Mouse (Mus musculus) natural killer cell, adult 2 months (primary cell): ENCODE measurements around the gene Galt.

Source experiments
- DNase-seq, 2 experiments: peaks; one replicate each; pipeline ENCODE4 v3.0.0; 2022; ENCODE audit warnings: low spot score in 2 of 2

Galt gene

DNA sequence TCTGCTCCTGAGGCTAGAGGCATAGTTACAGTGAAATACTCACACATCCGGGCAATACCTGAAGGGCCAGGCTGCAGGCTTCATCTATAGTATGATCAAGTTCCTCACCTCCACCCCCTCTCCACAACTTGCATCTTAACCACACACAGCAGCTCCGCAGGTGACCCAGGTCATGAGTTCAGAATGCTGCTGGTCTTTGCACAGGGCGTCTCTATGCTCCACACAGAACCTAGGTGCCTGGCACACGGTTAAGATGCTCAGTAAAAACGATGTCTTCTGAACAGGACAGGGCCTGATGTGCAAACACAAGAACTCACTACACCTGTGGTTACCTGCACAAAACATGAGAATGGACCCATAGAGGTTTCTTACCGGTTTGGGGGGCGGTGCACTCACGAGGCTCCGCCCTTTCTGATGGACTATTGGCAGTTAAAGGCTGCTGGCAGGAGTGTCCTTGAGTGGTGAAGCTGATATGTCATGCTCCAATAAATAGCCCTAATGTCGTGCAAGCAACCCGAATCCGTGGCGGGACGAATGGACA is at the start of gene Galt:
Gene Galt, plus strand, starts transcription at position 432 of the 541 bp plus-strand sequence.
- DNase-seq: no peak

DNA sequence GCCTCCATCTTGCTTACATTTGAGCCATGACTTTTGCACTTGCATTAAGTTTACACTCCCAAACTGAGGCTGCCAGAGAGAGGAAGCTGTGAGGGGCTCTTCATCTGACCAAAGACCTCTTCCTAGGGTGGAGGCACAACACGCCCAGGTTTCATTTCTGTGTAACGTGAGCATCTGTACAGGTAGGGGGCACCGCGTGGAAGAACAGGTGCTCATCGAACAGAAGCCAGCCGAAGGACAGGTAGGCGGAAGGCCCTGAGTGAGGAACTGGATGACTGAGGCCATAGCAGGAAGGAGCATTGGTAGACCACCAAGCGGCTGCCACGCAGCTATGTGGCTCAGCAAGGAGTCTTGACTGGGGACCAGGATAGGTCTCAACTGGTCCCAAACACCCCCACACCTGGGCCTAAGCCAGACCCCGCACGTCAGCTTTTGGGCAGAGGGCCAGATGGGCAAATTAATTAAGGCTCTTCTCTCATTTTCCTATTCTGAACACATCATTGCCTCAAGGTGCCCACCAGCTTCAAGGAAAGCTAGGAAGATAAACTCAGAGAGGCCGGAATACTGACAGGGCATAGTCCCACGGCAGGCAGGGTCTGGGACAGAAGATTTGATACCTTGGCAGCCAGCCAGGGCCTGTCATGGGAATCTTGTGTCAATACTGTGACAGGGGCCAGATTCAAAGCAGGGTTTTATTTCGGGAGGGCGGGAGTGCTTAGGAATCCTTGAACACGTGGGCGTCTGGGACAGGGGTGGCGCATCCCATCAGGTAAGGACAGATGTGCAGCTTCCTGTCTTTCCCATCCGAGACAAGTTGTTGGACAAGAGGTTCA is 48.9 kb upstream of the Galt start:
- DNase-seq: no peak

DNA sequence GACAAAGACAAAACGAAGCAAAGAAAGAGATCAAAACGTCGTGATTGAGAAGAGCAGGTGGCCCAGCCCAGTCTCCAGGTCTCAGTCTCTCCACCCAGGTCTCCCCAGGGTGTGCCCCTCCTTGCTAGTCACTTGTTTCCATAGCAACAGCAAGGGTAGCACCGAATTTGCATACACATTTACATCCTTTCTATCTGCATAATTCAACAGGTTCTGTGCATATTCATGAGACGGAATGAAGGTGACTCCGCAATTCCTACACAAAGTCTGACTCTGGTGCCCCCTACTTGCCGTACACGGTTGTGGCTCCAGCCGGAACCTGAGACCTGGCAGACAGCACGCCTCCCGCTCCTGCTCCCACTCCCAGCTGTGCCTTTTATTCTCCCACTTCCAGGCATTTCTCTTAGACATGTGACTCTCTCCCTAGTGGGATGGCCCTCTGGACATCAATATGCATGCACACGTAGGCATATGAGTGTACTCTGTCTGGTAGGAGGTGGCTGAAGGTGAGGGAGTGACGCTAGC is 48.0 kb upstream of the Galt start:
- peak in 1 of 2 experiments; percentile 68 for DNase-seq

DNA sequence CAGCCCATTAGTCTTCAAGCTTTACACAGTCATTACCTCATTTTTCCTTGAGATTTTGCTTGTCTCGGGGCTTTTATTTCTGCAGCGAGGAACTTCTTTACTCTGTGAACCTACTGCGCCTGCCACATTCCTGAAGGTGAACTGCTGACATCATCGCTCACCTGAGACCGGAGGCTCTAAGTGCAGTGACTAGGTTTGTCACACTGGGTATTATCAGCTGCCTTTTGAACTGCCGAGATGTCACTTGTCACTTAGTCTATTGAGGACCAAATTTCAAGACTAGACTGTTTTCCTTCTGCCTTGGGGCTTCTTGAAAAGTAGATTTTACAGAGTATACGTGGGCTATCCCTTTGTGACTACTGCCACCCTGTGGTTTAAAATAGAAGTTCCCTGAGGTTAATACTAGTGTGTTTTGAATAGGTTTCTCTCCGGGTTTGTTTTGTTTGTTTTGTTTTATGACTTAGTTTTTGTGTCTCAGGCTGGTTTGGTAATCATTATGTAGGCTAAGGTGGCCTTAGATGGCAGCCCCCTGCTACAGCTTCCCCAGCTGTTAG is 46.8 kb upstream of the Galt start:
- peak in 1 of 2 experiments; percentile 31 for DNase-seq

DNA sequence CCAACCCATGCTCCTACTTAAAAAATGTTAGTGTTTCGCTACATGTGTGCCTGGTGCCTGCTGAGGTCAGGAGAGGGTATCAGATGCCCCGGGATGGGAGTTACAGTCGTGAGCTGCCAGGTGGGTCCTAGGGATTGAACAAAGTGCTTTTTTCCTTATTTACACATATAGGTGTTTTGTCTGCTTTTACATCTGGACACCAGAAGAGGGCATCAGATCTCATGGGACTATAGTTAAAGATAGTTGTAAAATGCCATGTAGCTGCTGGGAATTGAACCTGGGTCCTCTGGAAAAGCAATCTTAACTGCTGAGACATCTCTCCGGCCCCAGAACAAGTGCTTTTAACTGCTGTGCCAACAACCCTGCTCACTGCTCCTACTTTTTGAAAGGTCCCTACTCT is 44.8 kb upstream of the Galt start:
- DNase-seq: no peak

DNA sequence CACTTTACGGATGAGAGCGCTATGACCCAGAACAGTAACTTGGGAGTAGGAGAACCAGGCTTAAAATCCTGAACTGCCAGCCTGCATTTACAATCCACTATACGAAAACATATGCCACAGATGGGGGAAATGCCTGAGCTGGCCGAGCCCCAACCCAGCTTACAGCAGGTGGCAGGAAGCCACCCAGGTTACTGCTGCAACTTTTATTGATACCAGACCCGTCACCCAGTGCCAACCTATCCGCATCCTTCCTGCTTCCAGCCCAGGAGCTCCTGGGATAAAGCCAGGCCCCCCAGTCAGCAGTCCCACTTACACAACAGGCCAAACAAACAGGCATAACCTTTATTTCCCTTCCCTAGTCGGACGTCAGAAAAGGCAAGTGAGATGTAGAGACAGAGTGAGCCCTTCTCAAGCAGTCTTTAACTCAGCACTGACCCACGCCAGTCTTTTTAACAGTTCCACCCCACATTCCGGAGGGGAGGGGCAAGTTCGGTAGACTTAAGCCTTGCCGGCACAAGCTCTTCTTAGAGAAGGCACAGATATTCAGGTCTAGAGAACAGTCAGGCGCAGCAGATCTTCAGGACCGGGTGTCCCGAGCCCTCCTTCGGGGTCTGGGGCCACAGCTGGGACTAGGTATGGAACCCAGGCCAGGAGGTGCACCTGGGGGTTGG is 43.2 kb upstream of the Galt start:
- no peak for DNase-seq

DNA sequence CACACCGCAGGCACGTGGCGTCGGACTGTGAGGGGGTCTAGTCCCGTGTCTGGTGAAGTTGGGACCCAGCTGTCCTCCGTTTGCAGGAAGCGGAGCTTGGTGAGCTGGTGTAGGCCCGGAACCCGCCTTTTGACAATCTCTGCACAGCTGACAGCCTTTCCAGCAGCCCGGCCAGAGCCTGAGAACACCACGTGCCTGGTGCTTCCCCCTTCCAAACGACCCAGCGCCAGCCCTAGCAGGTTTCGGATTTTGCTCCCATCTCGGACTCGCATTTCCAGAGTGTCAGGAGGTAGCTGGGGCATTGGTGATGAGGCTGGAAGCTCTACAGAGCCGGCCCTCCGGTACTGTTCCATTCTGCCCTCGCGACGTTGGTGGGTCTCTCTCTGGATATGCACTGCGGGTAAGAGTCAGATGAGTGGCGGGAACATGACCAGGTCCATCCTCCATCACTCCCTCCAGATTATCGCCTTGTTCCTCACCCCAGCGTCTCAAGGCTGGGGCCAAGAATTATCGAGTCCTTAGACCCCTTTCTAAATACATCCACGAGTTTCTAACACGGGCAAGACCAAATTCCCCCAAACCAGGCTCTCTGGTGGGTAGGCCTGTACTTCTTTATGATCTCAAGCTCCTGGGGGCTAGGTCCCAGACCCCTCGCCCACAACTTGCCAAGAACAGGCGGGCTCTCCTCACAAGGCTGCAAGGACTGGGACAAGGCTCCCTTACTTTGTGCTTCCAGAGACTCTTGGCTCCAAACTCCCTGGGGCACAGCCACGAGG is 42.4 kb upstream of the Galt start:
- DNase-seq: no peak

DNA sequence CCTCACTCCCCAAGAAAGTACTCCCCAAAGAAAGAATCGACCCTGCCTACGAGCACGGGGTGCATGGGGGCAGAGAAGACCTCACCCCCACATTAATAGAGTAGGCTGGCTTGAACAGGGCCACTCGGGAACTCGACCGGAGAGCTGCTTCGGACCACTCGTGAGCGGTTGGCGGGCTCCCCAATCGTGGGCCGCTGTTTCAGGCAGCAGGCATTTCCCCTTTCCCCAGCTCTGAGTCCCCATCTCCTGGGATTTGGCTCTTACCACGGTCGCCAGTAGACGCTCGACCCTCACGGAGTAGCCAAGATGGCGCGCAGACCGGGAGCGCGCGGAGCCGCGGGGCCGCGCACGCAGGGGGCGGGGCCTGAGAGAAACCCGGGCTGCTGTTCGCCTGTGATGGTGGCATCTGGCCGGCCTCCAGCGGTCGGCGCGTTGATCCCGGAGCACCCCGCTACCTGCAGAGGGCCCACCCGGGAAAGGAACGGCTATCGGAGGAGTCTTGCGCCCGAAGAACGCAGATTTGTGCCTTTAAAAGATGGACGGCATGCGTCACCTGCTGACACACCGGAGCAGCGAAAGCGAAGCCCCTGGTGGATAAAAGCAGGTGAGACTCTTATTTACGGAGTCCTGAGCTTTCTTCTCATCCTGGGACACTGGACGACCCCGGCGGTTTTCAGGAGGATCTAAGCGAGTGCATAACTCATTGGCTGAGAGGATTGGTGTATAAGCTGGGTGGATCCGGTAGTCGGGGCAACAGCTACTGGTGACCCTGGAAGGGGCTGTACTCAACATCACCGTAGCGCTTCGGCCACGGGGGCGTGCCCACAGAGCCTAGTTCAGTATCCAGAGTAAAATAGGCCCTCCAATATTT is 41.6 kb upstream of the Galt start, which contains the start of gene Rpp25l:
Gene Rpp25l, minus strand, starts transcription at position 338 of the 871 bp plus-strand sequence.
- peak; percentile 68 to 78 for DNase-seq

DNA sequence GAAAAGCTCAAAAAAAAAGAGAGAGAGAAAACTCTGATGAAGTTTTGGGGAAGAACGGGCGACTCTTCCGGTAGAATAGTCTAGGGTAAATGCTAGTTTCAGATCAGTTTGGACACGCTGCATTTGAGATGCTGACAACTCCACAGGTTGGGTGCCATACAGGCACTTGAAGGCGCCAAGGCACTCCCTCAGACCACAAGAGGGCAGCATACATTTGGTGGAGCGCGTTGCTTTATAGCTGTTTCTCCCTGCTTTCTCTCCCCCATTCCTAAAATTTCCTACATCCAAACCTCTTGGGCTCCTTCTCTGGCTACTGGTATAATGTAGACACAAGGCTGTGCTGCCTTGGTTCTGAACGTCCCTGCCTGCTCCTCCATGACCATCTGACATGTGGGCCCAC is 40.8 kb upstream of the Galt start:
- DNase-seq: peak; percentile 36 to 62

DNA sequence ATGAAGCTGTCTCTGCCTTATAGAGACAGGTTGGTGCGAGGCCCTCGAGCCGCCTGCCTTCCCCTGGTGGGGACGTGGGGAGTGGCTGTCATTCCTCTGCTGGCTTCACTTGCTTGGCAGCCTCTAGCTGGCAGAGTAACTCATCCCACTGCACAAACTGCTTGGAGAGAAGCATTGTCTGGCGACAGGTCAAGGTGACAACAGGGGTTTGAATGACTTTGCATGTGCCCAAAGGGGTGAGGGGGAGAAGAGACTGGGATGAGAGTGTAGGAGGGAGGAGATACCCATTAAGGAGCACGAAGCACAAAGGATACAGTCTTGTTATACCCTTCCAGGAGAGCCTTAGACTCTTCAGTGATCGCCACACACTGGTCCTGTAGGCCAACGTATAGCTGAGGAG is 39.9 kb upstream of the Galt start:
- DNase-seq: no peak

DNA sequence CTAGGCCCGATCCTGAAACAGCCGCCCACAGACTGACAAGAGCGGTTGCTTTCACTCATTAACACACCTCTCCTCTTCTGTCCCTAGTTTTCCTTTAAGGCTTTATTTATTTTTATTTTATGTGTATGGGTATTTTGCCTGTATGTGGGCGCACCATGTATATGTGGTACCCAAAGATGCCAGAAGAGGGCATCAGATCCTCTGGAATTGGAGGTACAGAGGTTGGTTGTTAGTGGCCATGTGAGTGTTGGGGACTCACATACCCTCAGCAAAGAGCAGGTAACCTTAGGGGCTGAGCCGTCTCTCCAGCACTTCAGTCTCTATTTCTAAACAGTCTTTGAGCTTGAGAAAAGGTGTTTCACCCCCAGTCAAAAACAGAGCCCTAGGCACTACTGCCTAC is 39.4 kb upstream of the Galt start:
- peak; percentile 36 to 43 for DNase-seq

DNA sequence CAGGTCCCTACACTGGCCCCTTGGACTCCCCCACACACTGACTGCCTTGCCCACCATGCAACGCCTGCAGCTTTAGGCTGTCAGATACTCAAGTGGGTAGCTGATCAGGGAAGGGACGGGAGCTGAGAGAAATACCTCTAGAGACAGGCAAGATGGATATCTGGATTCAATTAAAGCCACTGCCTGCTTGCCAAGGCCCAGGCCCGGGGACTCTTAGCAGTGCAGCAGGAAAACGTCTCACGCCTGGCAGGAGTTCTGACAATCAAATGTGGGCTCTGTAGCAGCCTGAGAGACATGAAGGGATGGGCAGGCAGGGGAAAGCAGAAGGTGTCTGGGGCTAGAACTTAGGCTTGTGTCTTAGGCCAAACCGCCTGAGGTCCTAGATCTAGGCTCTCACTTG is 38.2 kb upstream of the Galt start:
- DNase-seq: no peak

DNA sequence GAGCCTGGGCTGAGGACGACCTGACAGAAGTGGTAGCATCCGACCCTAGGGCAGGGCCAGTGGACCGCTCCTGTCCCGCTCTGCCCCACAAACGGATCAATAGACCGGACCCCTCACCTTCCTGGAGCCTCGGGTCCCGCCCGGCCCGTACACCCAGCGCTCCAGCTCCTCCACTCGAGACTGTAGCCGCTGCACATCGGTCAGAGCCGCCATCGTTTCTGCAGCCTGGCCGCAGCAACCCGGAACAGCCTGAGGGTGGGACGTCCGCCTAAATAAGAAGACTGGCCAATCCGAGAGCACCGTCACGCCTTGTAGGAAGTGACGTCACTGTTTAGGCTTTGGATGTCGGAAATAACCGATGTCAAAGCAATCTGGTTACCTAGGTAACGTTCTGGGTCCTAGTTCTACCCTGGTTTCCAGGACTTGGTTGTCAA is 32.1 kb upstream of the Galt start, which contains the start of gene Dctn3:
Gene Dctn3, minus strand, starts transcription at position 253 of the 434 bp plus-strand sequence.
- peak; percentile 86 to 88 for DNase-seq

DNA sequence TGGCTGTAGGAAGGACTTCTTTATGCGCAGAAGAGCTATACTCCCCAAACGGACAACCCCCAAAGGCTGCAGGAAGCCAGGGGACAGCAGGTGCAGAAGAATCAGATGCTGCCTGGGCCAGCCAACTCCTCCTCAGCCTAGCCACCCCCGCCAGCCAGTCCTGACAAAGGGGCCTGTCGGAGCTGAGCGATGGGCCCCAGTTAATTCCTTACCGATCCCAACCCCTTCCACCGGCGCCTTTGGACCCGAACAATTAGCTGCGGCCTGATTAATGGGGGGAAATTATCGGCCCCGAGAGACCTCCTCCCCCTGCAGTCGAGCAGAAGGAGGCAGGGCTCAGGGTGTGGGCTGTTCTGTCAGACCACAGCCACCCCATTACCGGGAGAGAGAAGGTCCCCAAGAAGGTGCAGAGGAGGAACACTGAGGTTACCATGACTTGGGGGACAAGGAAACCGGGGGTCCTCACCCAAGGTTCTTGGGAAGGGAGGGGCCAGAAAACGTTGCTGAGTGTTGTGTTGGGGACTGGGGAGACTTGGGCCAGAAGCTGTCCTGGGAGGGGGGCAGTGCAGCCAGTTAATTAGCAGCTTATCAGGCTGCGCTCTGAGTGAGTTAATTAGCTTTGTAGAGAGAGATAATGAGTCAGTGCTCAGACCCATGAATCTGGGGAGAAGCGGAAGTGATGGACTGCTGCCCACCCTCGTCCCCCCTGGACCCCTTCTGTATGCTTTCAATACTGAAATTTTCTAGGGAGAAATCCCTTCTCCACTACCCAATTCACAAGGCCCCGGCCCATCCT is 28.0 kb upstream of the Galt start:
- DNase-seq: no peak

DNA sequence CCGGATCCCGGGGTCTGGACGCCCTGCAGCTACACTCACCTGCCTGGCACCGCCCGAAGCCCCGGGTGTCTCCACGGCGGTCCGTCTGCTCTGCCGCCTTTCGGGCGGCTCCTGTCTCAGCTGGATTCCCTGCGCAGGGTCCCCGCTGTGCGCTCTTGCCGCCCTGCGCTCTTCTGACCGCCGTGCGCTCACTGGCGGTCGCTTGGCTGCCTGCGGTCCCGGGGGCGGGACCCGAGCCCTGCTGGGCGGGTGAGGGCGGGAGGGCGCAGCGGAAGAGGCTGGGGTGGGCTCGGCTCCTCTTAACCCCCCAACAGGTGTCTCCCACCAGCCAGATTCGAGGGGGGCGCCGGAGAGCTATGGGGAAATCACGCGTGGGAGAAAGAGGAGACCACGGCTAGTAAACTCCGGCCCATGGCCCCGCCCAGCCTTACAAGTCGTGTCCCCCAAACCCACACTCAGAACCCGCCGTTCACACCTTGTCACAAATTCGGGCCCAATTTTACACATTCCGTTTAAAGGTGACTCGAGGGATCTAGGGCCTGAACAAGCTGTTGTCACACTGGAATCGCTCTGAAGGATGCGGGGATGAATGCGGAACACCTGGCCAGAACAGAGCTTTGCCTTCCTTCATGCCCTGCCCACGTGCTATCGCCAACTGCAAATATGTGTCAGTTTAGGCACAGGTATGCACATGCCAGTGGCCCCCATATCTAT is 23.8 kb upstream of the Galt start, which contains the start of gene Arid3c:
Gene Arid3c, minus strand, starts transcription at position 91 of the 714 bp plus-strand sequence.
- DNase-seq: no peak

DNA sequence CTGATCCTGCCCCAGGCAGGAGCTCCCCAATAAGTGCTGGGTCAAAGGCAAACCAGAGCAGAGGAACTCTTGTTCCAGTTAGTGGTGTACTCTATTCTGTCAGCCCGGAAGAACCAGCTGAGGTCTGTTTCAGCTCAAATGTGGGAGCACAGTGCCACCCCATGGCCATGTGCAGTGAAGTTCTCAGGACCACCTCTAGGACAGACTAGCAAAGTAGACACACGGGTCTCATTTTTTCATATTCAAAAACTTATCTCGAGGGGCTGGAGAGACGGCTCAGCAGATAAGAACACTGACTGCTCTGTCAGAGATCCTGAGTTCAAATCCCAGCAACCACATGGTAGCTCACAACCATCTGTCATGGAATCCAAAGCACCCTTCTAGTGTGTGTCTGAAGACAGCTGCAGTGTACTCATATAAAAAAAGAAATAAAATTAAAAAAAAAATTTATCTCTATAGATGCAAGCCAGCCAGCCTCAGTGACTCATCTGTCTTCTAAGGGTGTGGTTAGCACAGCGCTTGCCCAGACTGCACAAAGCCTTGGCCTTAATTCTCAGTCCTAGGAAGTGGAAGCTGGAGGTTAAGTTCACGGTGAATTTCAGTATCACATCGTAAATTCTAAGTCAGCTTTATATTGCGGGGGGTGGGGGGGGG is 17.3 kb upstream of the Galt start:
- DNase-seq: peak; percentile 71 to 81

DNA sequence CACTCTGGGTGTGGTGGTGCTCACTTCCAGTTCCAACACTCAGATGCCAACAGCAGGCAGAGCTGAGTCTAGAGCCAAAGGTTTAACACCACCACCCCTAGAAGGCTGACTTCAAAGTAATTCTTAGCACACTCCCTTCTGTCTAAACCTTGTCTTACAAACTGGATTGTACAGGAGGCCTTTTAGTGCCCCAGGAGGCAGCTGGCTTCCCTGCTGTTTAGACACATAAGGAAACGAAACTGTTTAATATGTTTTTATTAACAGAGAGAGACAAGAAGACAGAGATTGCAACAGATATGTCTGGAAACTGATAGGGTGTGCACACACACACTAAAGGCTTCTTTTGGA is 16.8 kb upstream of the Galt start:
- no peak for DNase-seq

DNA sequence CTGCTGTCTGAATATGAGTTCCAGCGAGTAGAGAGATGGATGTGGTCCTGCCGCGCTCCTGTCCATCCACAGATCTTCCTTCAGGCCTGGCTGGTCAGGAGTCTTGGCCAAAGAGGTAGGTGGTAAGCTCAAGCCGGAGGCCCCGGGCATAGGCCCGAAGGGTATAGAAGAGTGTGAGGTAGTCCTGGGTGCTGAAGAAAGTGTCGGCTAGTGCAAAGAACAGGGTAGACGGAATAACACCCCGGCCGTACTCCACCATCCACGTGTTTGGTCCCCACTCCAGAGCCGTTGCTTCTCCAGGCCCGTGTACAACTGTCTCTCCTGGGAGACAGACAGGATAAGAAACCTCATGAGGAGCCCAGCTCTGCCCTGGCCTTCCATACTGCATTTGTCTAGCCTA is 15.8 kb upstream of the Galt start:
- DNase-seq: no peak
